Mouse (Mus musculus): ENCODE results near the gene Hadhb.

The Hadhb gene

GRCm38 (mm10) chr5:30202221-30202620 is 47.2 kb downstream of the Hadhb start:
- ChIA-PET CTCF (interaction anchor here in 3 of 4 experiments (0.6 to 1.4 kb wide), 5 partner anchors 8 to 255 kb away, joined by 3 to 4 read pairs (median 3); no protein-coding TSS in a partner anchor), POLR2A (no interaction called here)

- ChIA-PET CTCF (interaction anchor here (0.6 to 1.4 kb wide), 6 partner anchors 11 to 263 kb away, joined by 3 to 4 read pairs (median 3); no protein-coding TSS in a partner anchor), POLR2A (interaction anchor here in 1 of 4 experiments (0.9 kb wide), 1 partner anchor 9 kb away, joined by 3 read pairs; no protein-coding TSS in a partner anchor)
These were observed 48.3 kb downstream of the Hadhb start for GRCm38 (mm10) chr5:30203216-30203885.

- CTCF ChIA-PET: interaction anchor here in 2 of 4 experiments (0.6 to 2.1 kb wide), 7 partner anchors 89 to 459 kb away, joined by 3 to 9 read pairs (median 5); partner anchors contain the start of gene Garem2 (in 1 of the 2)
- POLR2A ChIA-PET: interaction anchor here in 2 of 4 experiments (0.5 to 1.4 kb wide), 4 partner anchors 10 to 505 kb away, joined by 3 to 4 read pairs (median 3); no protein-coding TSS in a partner anchor
These were observed 49.4 kb downstream of the Hadhb start for GRCm38 (mm10) chr5:30204441-30204840.

GRCm38 (mm10) chr5:30205034-30205433 is 50.0 kb downstream of the Hadhb start:
- ChIA-PET CTCF (interaction anchor here in 1 of 4 experiments (0.5 to 2.1 kb wide), 5 partner anchors 90 to 505 kb away, joined by 3 to 6 read pairs (median 5); partner anchors contain the start of gene Garem2), POLR2A (interaction anchor here in 3 of 4 experiments (0.5 to 1.4 kb wide), 3 partner anchors 90 to 1037 kb away, joined by 3 read pairs; no protein-coding TSS in a partner anchor)

GRCm38 (mm10) chr5:30205493-30205892 is 50.4 kb downstream of the Hadhb start, which contains the start of gene Adgrf3:
Gene Adgrf3 (minus strand): TSS chr5:30205722.
- POLR2A ChIA-PET: interaction anchor here in 3 of 4 experiments (0.6 to 1.4 kb wide), 4 partner anchors 49 to 1036 kb away, joined by 3 to 11 read pairs (median 3); no protein-coding TSS in a partner anchor

GRCm38 (mm10) chr5:30207276-30207675 is 52.2 kb downstream of the Hadhb start:
- CTCF ChIA-PET: interaction anchor here in 1 of 4 experiments (0.7 kb wide), 1 partner anchor 12 kb away, joined by 3 read pairs; no protein-coding TSS in a partner anchor
- POLR2A ChIA-PET: no interaction called here

More at GRCm38 (mm10) chr5:30205493-30205892, 50.4 kb downstream of the Hadhb start, which contains the start of gene Adgrf3:
- CTCF ChIA-PET: interaction anchor here in 2 of 4 experiments (0.5 to 2.1 kb wide), 6 partner anchors 90 to 1738 kb away, joined by 3 to 8 read pairs (median 5); partner anchors contain the start of gene Garem2 (in 1 of the 2)

- ChIA-PET POLR2A (interaction anchor here in 1 of 4 experiments (0.9 kb wide), 1 partner anchor 9 kb away, joined by 3 read pairs; no protein-coding TSS in a partner anchor), CTCF (interaction anchor here in 3 of 4 experiments (0.7 to 6.8 kb wide), 6 partner anchors 9 to 1161 kb away, joined by 3 to 40 read pairs (median 4); no protein-coding TSS in a partner anchor)
These were observed 55.7 kb downstream of the Hadhb start for GRCm38 (mm10) chr5:30210758-30211157.

GRCm38 (mm10) chr5:30214889-30215288 is 59.8 kb downstream of the Hadhb start:
- ChIA-PET CTCF (interaction anchor here (0.5 to 6.8 kb wide), 22 partner anchors 12 to 776 kb away, joined by 3 to 40 read pairs (median 4); partner anchors contain the start of gene Drc1 (in 2 of the 4)), POLR2A (no interaction called here)

- CTCF ChIA-PET: interaction anchor here (0.6 to 6.8 kb wide), 7 partner anchors 14 to 422 kb away, joined by 3 to 40 read pairs (median 4); no protein-coding TSS in a partner anchor
- POLR2A ChIA-PET: interaction anchor here in 2 of 4 experiments (0.7 to 1.3 kb wide), 2 partner anchors 29 to 143 kb away, joined by 3 read pairs; no protein-coding TSS in a partner anchor
These were observed 60.9 kb downstream of the Hadhb start for GRCm38 (mm10) chr5:30215970-30216369.

- POLR2A ChIA-PET: interaction anchor here in 1 of 4 experiments (1.1 to 1.3 kb wide), 3 partner anchors 9 to 152 kb away, joined by 3 read pairs; no protein-coding TSS in a partner anchor
- CTCF ChIA-PET: no interaction called here
These were observed 64.7 kb downstream of the Hadhb start for GRCm38 (mm10) chr5:30219715-30220114.

GRCm38 (mm10) chr5:30220666-30221065 is 65.6 kb downstream of the Hadhb start:
- ChIA-PET POLR2A (interaction anchor here in 2 of 4 experiments (1.3 kb wide), 2 partner anchors 13 to 148 kb away, joined by 3 read pairs; no protein-coding TSS in a partner anchor), CTCF (interaction anchor here in 1 of 4 experiments (0.6 kb wide), 1 partner anchor 106 kb away, joined by 5 read pairs; no protein-coding TSS in a partner anchor)

GRCm38 (mm10) chr5:30222681-30223080 is 67.6 kb downstream of the Hadhb start:
- ChIA-PET CTCF (no interaction called here), POLR2A (no interaction called here)

- ChIA-PET POLR2A (no interaction called here), CTCF (no interaction called here)
These were observed 75.9 kb downstream of the Hadhb start for GRCm38 (mm10) chr5:30230901-30231300.

- ChIA-PET POLR2A (interaction anchor here in 1 of 4 experiments (0.5 kb wide), 1 partner anchor 174 kb away, joined by 4 read pairs; no protein-coding TSS in a partner anchor), CTCF (interaction anchor here in 1 of 4 experiments (1.1 kb wide), 1 partner anchor 127 kb away, joined by 3 read pairs; the partner anchor contains the start of gene Garem2)
These were observed 76.8 kb downstream of the Hadhb start for GRCm38 (mm10) chr5:30231891-30232270.

- CTCF ChIA-PET: interaction anchor here in 1 of 4 experiments (1.1 kb wide), 1 partner anchor 128 kb away, joined by 3 read pairs; the partner anchor contains the start of gene Garem2
- POLR2A ChIA-PET: interaction anchor here in 2 of 4 experiments (0.5 to 0.9 kb wide), 2 partner anchors 174 to 355 kb away, joined by 4 to 5 read pairs; partner anchors contain the start of gene Kcnk3 (in 1 of the 2)
These were observed 77.4 kb downstream of the Hadhb start, which contains the start of gene Selenoi for GRCm38 (mm10) chr5:30232271-30232971. Gene Selenoi (plus strand): TSS chr5:30232581.

GRCm38 (mm10) chr5:30233042-30233441 is 78.0 kb downstream of the Hadhb start:
- CTCF ChIA-PET: interaction anchor here in 1 of 4 experiments (1.1 kb wide), 1 partner anchor 128 kb away, joined by 3 read pairs; the partner anchor contains the start of gene Garem2

GRCm38 (mm10) chr5:30233979-30234378 is 78.9 kb downstream of the Hadhb start:
- POLR2A ChIA-PET: interaction anchor here in 1 of 4 experiments (0.9 kb wide), 1 partner anchor 14 kb away, joined by 3 read pairs; no protein-coding TSS in a partner anchor
- CTCF ChIA-PET: no interaction called here

More at GRCm38 (mm10) chr5:30233042-30233441, 78.0 kb downstream of the Hadhb start:
- POLR2A ChIA-PET: interaction anchor here in 1 of 4 experiments (0.9 kb wide), 1 partner anchor 355 kb away, joined by 5 read pairs; the partner anchor contains the start of gene Kcnk3

Data from embryonic stem cell, embryonic (primary cell).